Mouse (Mus musculus): Measurements from ENCODE around the gene Wdr90.

DNA sequence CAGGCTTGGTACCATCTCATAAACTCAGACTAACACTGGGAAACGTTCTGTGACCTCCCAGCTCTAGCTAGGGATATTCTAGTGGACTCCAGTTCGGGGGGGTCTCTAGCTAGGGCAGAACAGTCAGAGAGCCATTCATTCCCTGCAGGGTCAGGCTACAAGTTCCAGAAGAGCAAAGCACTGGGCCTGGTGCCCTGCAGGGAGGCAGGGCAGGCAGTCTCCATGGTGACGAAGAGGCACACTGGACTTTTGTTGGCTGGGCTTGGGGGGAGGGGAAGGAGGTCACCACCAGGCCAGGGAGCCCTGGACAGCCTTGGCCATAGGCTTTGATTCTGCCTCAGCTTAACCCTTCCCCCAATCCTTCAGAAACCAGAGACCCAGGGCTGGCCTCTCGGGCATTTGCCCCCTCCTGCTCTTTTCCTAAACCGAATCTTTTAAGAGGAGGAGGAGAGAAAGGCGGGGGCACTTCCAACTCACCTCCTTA, 65.7 kb downstream of the Wdr90 start, which contains the start of gene AC134908.4:
- no peak for TF ChIP-seq POLR2A (IDR thresholded peaks at IDR 0.05; ENCODE audit: low read depth, low read length)
- no peak for TF ChIP-seq CTCF (IDR thresholded peaks at IDR 0.05; ENCODE audit: borderline replicate concordance, insufficient read depth, low read length)

Measured in embryonic fibroblast, embryonic 13.5 days (primary cell).